Mouse (Mus musculus): ENCODE results near the gene Fxyd2. TPM values are rescaled to one million over a fixed set of nuclear protein-coding genes. Genes with fewer than 3 reads are reported as not detected.

Fxyd2 gene
- polyA plus RNA-seq, 1 experiment from 2014 or later = 1.1 TPM

GRCm38 (mm10) chr9:45451346-45451745, 51.9 kb downstream of the Fxyd2 start:
- no peak for ATAC-seq (ENCODE audit: extremely low read depth, insufficient number of reproducible peaks, low FRiP score, low TSS enrichment)
- H3K4me3 ChIP-seq = no peak overlapping the region
- no peak overlapping the region for H3K9ac ChIP-seq
- H3K36me3 ChIP-seq = no peaks in the 10 kb centered on the region
- no peaks in the 10 kb centered on the region for H3K4me1 ChIP-seq
- peaks cover 36% of the 10 kb centered on the region for H3K27me3 ChIP-seq (replicated peaks)
- no peak overlapping the region for H3K27ac ChIP-seq (replicated peaks)
- H3K9me3 ChIP-seq = no peaks in the 10 kb centered on the region
- WGBS = 79% methylated on average over 4 of the region's 4 CpGs
- H3K4me2 ChIP-seq = no peak overlapping the region

- Histone ChIP-seq H3K4me3 (no peak overlapping the region), H3K9ac (no peak overlapping the region), H3K4me1 (no peaks in the 10 kb centered on the region), H3K9me3 (no peaks in the 10 kb centered on the region), H3K36me3 (no peaks in the 10 kb centered on the region), H3K4me2 (no peak overlapping the region), H3K27ac (replicated peaks) (no peak overlapping the region), H3K27me3 (replicated peaks) (peaks cover 25% of the 10 kb centered on the region)
- no peak for ATAC-seq (ENCODE audit: extremely low read depth, insufficient number of reproducible peaks, low FRiP score, low TSS enrichment)
- 76% methylated on average over 10 of the region's 10 CpGs for WGBS
Measured at GRCm38 (mm10) chr9:45454032-45454431, 54.6 kb downstream of the Fxyd2 start.

- WGBS = 53% methylated on average over 8 of the region's 8 CpGs
- peaks cover 21% of the 10 kb centered on the region for H3K27me3 ChIP-seq (replicated peaks)
- H3K4me3 ChIP-seq = no peak overlapping the region
- H3K27ac ChIP-seq (replicated peaks) = no peak overlapping the region
- no peaks in the 10 kb centered on the region for H3K4me1 ChIP-seq
- H3K36me3 ChIP-seq = no peaks in the 10 kb centered on the region
- no peaks in the 10 kb centered on the region for H3K9me3 ChIP-seq
- no peak overlapping the region for H3K9ac ChIP-seq
- ATAC-seq (ENCODE audit: extremely low read depth, insufficient number of reproducible peaks, low FRiP score, low TSS enrichment) = no peak
- no peak overlapping the region for H3K4me2 ChIP-seq
Measured at GRCm38 (mm10) chr9:45454889-45455610, 55.6 kb downstream of the Fxyd2 start.

GRCm38 (mm10) chr9:45457200-45457599, 57.7 kb downstream of the Fxyd2 start:
- Histone ChIP-seq H3K27me3 (replicated peaks) (peaks cover 21% of the 10 kb centered on the region), H3K4me2 (no peak overlapping the region), H3K9ac (no peak overlapping the region), H3K27ac (replicated peaks) (no peak overlapping the region), H3K4me3 (no peak overlapping the region), H3K4me1 (no peaks in the 10 kb centered on the region), H3K36me3 (no peaks in the 10 kb centered on the region), H3K9me3 (no peaks in the 10 kb centered on the region)
- 46% methylated on average over 7 of the region's 7 CpGs for WGBS
- ATAC-seq (ENCODE audit: extremely low read depth, insufficient number of reproducible peaks, low FRiP score, low TSS enrichment) = no peak

- H3K9ac ChIP-seq = no peak overlapping the region
- WGBS = 61% methylated on average over 14 of the region's 14 CpGs
Measured at GRCm38 (mm10) chr9:45458363-45458762, 58.9 kb downstream of the Fxyd2 start.

More at GRCm38 (mm10) chr9:45458363-45458762, 58.9 kb downstream of the Fxyd2 start:
- no peak overlapping the region for H3K4me3 ChIP-seq
- no peaks in the 10 kb centered on the region for H3K9me3 ChIP-seq
- no peaks in the 10 kb centered on the region for H3K4me1 ChIP-seq
- peaks cover 21% of the 10 kb centered on the region for H3K27me3 ChIP-seq (replicated peaks)
- no peak overlapping the region for H3K4me2 ChIP-seq
- no peak for ATAC-seq (ENCODE audit: extremely low read depth, insufficient number of reproducible peaks, low FRiP score, low TSS enrichment)
- H3K36me3 ChIP-seq = no peaks in the 10 kb centered on the region
- H3K27ac ChIP-seq (replicated peaks) = no peak overlapping the region

Other genes with a start within 250 kb of the Fxyd2 start
- not detected in 2 replicates for gene BC049352, start 217.7 kb upstream of the Fxyd2 start, polyA plus RNA-seq (2015; fragmentation: Nextera tagmentation; extraction: Ambion mirVana)
- 0.19 TPM in 1 of 2 replicates, not detected in the other for gene Tmprss4, start 195.6 kb upstream of the Fxyd2 start, polyA plus RNA-seq (2015; fragmentation: Nextera tagmentation; extraction: Ambion mirVana)
- 0.55 and 0.62 TPM in 2 replicates for gene Il10ra, start 130.5 kb upstream of the Fxyd2 start, polyA plus RNA-seq (2015; fragmentation: Nextera tagmentation; extraction: Ambion mirVana)
- gene Tmprss13, start 80.6 kb upstream of the Fxyd2 start, polyA plus RNA-seq (2015; fragmentation: Nextera tagmentation; extraction: Ambion mirVana) = 0.14 TPM in 1 of 2 replicates, not detected in the other
- gene Fxyd6, start 29.5 kb upstream of the Fxyd2 start, polyA plus RNA-seq (2015; fragmentation: Nextera tagmentation; extraction: Ambion mirVana) = 40.3 and 42.0 TPM in 2 replicates
- gene Dscaml1, start 27.0 kb downstream of the Fxyd2 start, polyA plus RNA-seq (2015; fragmentation: Nextera tagmentation; extraction: Ambion mirVana) = 0.07 and 0.22 TPM in 2 replicates

Data from heart, embryonic 13.5 days (tissue).